In the genomic region with DNA sequence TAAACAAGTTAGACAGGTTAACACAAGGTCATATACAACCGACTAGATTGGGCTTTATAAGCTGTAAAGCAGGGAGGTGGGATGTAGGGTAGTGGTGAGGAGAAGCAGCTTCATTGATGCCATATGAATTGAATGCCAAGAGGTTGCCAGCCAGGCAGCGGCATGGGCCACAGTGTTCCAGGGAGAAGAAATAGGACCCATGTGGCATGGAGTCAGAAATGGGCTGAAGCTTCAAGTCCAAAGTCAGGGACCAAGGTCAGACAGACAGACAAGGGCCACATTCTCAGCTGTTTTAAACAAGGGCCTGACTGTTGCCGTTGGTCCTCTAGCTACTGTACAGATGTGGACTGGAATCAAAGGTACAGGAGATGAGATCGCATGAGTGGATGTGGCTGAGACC, we compare ENCODE assay signal across 24 mouse cellular contexts.
"Had no signal": no experiment of that assay in that cellular context is flagged by ENCODE, and none has a peak within 500 bp of the region (broad histone marks: within the 10 kb centered on the region; RNA-seq: fewer than 3 reads in every experiment).

No protein-coding gene starts in this region.

- DNase-seq: forebrain, postnatal 0 days; heart, adult 11 months; heart, adult 2 months; heart, postnatal 14 days; heart, postnatal 36 days; kidney, adult 11 months; kidney, adult 2 months; kidney, adult 9 months; kidney, postnatal 14 days; kidney, postnatal 36 days; layer of hippocampus, adult 9-11 months; layer of hippocampus, postnatal 36 days; left cerebral cortex, postnatal 4 days had no signal

- H3K27ac ChIP-seq: heart, adult 2 months; heart, embryonic 13.5 days; heart, embryonic 15.5 days; hindbrain, embryonic 13.5 days; hindbrain, embryonic 15.5 days; hindbrain, postnatal 0 days; kidney, embryonic 15.5 days; kidney, postnatal 0 days; limb, embryonic 13.5 days; limb, embryonic 15.5 days; liver, embryonic 12.5 days; liver, embryonic 14.5 days had no signal

- H3K4me3 ChIP-seq: heart, adult 2 months; heart, embryonic 13.5 days; heart, embryonic 15.5 days; hindbrain, embryonic 13.5 days; hindbrain, embryonic 15.5 days; kidney, embryonic 15.5 days; limb, embryonic 13.5 days; limb, embryonic 15.5 days; liver, embryonic 12.5 days had no signal
